Mouse (Mus musculus) midbrain, embryonic 13.5 days (tissue): ENCODE data around the gene Prkd2. TPM values are rescaled to one million over a fixed set of nuclear protein-coding genes. Genes with fewer than 3 reads are reported as not detected.

Source experiments
- ATAC-seq: fragments of 200-750 bp; cut with Nextera tagmentation; 2 replicates; pipeline ENCODE4 v1.8.0; 2017; ENCODE audit warnings: mild to moderate bottlenecking, moderate TSS enrichment, moderate library complexity
- H3K27ac ChIP-seq: fragments of 300-500 bp; sonication (generic); 2 replicates; pipeline ENCODE4 v1.5.1; 2015; ENCODE audit warnings: inconsistent platforms, mild to moderate bottlenecking, moderate library complexity
- H3K27me3 ChIP-seq: fragments of 300-500 bp; sonication (generic); 2 replicates; pipeline ENCODE4 v1.6.1; 2015; ENCODE audit warnings: mild to moderate bottlenecking, inconsistent platforms
- H3K36me3 ChIP-seq: fragments of 300-500 bp; sonication (generic); 2 replicates; pipeline ENCODE4 v1.6.1; 2015; ENCODE audit warnings: mild to moderate bottlenecking, inconsistent platforms
- H3K4me1 ChIP-seq: fragments of 300-500 bp; sonication (generic); replicated peaks from 2 replicates; pipeline ENCODE4 v1.6.1; 2015; ENCODE audit warnings: inconsistent platforms
- H3K4me2 ChIP-seq: fragments of 300-500 bp; sonication (generic); replicated peaks from 2 replicates; pipeline ENCODE4 v1.6.1; 2015; ENCODE audit warnings: moderate library complexity, mild to moderate bottlenecking, inconsistent platforms
- H3K4me3 ChIP-seq: fragments of 300-500 bp; sonication (generic); replicated peaks from 2 replicates; pipeline ENCODE4 v1.5.1; 2015; ENCODE audit warnings: mild to moderate bottlenecking, inconsistent platforms
- H3K9ac ChIP-seq: fragments of 300-500 bp; sonication (generic); replicated peaks from 2 replicates; pipeline ENCODE4 v1.6.1; 2015; ENCODE audit warnings: mild to moderate bottlenecking, inconsistent platforms
- H3K9me3 ChIP-seq: fragments of 300-500 bp; sonication (generic); 2 replicates; pipeline ENCODE4 v1.6.1; 2016; ENCODE audit warnings: mild to moderate bottlenecking, inconsistent platforms
- WGBS: fragments of 180-500 bp; shearing (Covaris S2); methylation state at CpG from one replicate; pipeline ENCODE4 v1.1.7; 2015; 5-methylcytosine and 5-hydroxymethylcytosine counted together
- polyA plus RNA-seq: library from polyadenylated mRNA; unstranded; fragments of >200 nt; fragmentation: Nextera tagmentation; extraction: Ambion mirVana; gene quantifications from 2 replicates; pipeline ENCODE4 v1.2.1, GENCODE M21; 2015

The Prkd2 gene
- polyA plus RNA-seq, 1 experiment from 2014 or later: 6.6 TPM

DNA sequence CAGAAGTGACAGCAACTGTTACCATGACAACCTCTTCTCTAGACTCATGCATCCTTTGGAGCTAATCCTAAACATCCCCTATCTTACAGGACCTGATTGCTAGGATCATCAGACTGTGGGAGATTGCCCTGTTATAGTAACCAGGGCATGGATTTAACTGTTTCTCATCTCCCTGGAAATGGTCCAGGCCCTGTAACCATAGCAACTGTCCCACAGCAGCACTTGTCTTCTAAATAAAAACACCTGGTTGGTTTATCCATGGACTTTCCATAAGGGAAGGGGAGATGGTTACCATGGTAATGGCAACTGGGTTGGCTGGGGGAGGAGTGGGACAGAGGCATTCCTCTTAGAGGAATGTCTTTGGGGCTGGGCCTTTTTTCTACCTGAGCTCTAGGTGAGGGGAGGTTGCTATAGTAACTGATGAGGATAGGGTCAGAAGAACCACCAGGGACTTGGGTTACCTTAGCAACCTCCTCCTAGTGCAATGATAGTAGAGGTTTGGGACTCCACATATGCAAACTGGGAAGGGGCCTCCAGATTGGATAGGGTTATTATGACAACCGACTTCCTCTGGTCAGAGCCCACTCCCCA is 27.3 kb upstream of the Prkd2 start, which contains the start of gene Strn4:
Gene Strn4 (plus strand): TSS at position 539 of the 591 bp plus-strand sequence.
- H3K9me3 ChIP-seq: no peaks in the 10 kb centered on the region
- peak within 1 kb of the TSS; percentile 99 for H3K27ac ChIP-seq
- ATAC-seq: peak; percentile 86
- H3K4me1 ChIP-seq: peaks cover 88% of the 10 kb centered on the region
- peak within 1 kb of the TSS; percentile 99 for H3K9ac ChIP-seq
- H3K36me3 ChIP-seq: no peaks in the 10 kb centered on the region
- peaks cover 29% of the 10 kb centered on the region for H3K27me3 ChIP-seq
- WGBS: 0% methylated on average over 1 of the region's 1 CpGs
- peak within 1 kb of the TSS; percentile 98 for H3K4me2 ChIP-seq
- H3K4me3 ChIP-seq: peak within 1 kb of the TSS; percentile 89

DNA sequence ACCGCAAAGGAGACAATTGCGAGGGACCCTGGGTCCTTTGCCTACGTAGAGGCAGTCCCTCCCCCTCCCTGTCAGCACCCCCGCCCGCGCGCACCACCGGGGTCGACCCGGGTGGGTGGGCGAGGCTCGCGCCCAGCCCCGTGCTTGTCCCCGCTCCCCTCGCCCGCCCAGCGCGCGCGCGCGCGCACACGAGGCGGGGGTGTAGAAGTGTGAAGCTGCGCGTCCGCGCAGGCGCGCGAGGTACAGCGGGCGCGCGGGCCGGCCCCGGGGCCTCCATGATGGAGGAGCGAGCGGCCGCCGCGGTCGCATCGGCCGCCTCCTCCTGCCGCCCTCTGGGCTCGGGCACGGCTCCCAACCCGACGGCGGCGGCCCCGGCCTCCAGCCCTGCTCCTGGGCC is 26.6 kb upstream of the Prkd2 start:
- H3K4me2 ChIP-seq: peak overlapping the region; percentile 98
- H3K4me1 ChIP-seq: peaks cover 88% of the 10 kb centered on the region
- WGBS: under 1% methylated on average over 22 of the region's 55 CpGs
- peaks cover 23% of the 10 kb centered on the region for H3K27me3 ChIP-seq
- peak; percentile 63 for ATAC-seq
- H3K36me3 ChIP-seq: no peaks in the 10 kb centered on the region
- H3K4me3 ChIP-seq: peak overlapping the region; percentile 89
- H3K9ac ChIP-seq: peak overlapping the region; percentile 99
- H3K9me3 ChIP-seq: no peaks in the 10 kb centered on the region
- H3K27ac ChIP-seq: peak overlapping the region; percentile 99

DNA sequence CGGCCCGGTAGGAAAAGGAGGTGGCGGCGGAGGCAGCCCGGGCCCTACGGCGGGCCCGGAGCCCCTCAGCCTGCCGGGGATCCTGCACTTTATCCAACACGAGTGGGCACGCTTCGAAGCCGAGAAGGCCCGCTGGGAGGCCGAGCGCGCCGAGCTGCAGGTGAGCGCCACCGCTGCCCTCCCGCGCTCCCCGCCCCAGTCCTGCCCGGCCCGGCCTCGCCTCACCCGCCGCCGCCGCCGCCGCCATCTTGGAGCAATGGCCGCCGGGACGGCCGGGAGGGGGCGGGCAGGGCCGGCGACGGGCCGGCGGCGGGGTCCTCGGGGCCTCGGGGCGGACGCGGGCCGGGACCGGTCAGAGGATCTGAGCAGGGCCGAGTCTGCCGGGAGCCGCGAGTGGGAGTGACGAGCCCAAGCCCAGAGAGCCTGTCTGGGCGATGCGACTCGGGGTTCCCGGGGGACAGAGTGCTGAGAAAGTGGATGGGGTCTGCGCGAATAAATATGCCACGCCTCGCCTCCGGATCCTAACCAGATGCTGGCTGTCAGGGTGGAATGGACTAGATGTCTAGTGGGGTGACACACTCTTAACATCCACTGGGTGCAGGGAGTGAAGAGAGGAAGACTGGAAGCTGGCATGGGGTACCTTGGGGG is 26.1 kb upstream of the Prkd2 start, which contains the start of gene Fkrp:
Gene Fkrp (minus strand): TSS at position 258 of the 648 bp plus-strand sequence.
- WGBS: under 1% methylated on average over 56 of the region's 64 CpGs
- Histone ChIP-seq H3K36me3 (no peaks in the 10 kb centered on the region), H3K4me1 (peaks cover 88% of the 10 kb centered on the region), H3K9ac (peak within 1 kb of the TSS; percentile 99), H3K27ac (peak within 1 kb of the TSS; percentile 99), H3K4me3 (peak within 1 kb of the TSS; percentile 89), H3K27me3 (peaks cover 18% of the 10 kb centered on the region), H3K4me2 (peak within 1 kb of the TSS; percentile 98), H3K9me3 (no peaks in the 10 kb centered on the region)
- peak; percentile 43 for ATAC-seq

DNA sequence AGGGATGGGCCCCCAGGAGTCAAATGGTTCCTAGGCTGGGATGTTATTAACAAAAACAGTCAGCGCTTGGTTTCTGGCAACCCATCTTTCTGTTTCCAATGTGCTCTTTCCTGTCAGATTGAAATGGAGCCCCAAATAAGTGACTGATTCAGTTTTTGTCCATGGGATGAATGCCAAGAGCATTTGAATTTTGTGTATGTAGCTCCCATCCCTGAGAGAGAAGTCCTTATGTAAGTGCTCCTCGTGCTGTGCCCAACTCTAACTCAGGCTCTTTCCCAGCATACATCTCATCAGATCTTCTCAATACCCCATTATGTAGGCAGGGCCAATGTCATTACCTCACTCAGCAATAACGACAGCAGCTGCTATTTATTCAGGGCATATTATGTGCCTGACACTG is 25.0 kb upstream of the Prkd2 start:
- H3K9me3 ChIP-seq: no peaks in the 10 kb centered on the region
- 0 out of 2 replicates have a peak overlapping the region, but pooled peaks have one; percentile 99 for H3K27ac ChIP-seq
- peak overlapping the region; percentile 99 for H3K9ac ChIP-seq
- H3K36me3 ChIP-seq: peaks cover 7% of the 10 kb centered on the region
- peaks cover 7% of the 10 kb centered on the region for H3K27me3 ChIP-seq
- WGBS: 41% methylated on average over 3 of the region's 3 CpGs
- H3K4me2 ChIP-seq: peak overlapping the region; percentile 98
- ATAC-seq: no peak
- H3K4me1 ChIP-seq: peaks cover 87% of the 10 kb centered on the region
- peak overlapping the region; percentile 89 for H3K4me3 ChIP-seq

GRCm38 (mm10) chr7:16819794-16820193 is 22.9 kb upstream of the Prkd2 start:
- Histone ChIP-seq H3K4me2 (no peak overlapping the region), H3K27me3 (no peaks in the 10 kb centered on the region), H3K36me3 (peaks cover 26% of the 10 kb centered on the region), H3K4me1 (peaks cover 81% of the 10 kb centered on the region), H3K27ac (no peak overlapping the region), H3K4me3 (no peak overlapping the region; the same call in 1 of the 2 replicates), H3K9me3 (no peaks in the 10 kb centered on the region), H3K9ac (0 out of 2 replicates have a peak overlapping the region, but pooled peaks have one; percentile 8)
- no peak for ATAC-seq
- 71% methylated on average over 5 of the region's 5 CpGs for WGBS

- 77% methylated on average over 5 of the region's 5 CpGs for WGBS
- ATAC-seq: no peak
- H3K36me3 ChIP-seq: peaks cover 32% of the 10 kb centered on the region
- H3K4me2 ChIP-seq: no peak overlapping the region
- H3K27me3 ChIP-seq: no peaks in the 10 kb centered on the region
- no peak overlapping the region for H3K4me3 ChIP-seq
- no peak overlapping the region for H3K9ac ChIP-seq
- no peak overlapping the region for H3K27ac ChIP-seq
- no peaks in the 10 kb centered on the region for H3K9me3 ChIP-seq
- H3K4me1 ChIP-seq: peaks cover 76% of the 10 kb centered on the region
These were observed 22.4 kb upstream of the Prkd2 start for GRCm38 (mm10) chr7:16820271-16820763.

- Histone ChIP-seq H3K4me3 (no peak overlapping the region), H3K36me3 (peaks cover 39% of the 10 kb centered on the region), H3K9me3 (no peaks in the 10 kb centered on the region), H3K9ac (no peak overlapping the region), H3K27me3 (no peaks in the 10 kb centered on the region), H3K4me2 (no peak overlapping the region), H3K4me1 (peaks cover 70% of the 10 kb centered on the region), H3K27ac (no peak overlapping the region)
- WGBS: 39% methylated on average over 3 of the region's 3 CpGs
- ATAC-seq: no peak
These were observed 21.6 kb upstream of the Prkd2 start for GRCm38 (mm10) chr7:16821091-16821490.

DNA sequence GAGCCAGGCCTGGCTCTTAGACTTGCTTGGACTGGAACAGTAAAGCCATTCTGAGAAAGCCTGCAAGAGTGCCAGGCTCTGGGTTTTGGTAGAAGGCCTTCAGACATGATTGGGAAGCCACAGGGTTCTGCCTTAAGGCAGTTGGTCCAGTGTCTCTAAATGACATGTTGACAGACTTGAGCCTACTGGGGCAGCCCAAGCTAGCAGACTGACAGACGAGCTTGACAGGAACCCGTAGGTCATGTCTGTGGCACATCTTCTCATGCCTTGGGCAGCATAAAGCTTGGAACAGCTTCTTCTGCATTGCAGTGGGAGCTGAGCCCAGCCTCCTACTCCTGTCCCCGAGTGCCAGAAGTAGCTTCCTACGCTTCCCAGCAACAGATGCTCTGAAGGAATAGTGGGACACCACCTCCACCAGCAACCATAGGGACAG is 21.0 kb upstream of the Prkd2 start:
- peaks cover 45% of the 10 kb centered on the region for H3K36me3 ChIP-seq
- 86% methylated on average over 4 of the region's 4 CpGs for WGBS

GRCm38 (mm10) chr7:16823734-16824133 is 19.0 kb upstream of the Prkd2 start:
- peaks cover 66% of the 10 kb centered on the region for H3K36me3 ChIP-seq
- H3K4me1 ChIP-seq: peaks cover 55% of the 10 kb centered on the region
- H3K9ac ChIP-seq: 0 out of 2 replicates have a peak overlapping the region, but pooled peaks have one; percentile 2
- H3K4me2 ChIP-seq: no peak overlapping the region
- H3K27me3 ChIP-seq: no peaks in the 10 kb centered on the region
- H3K9me3 ChIP-seq: no peaks in the 10 kb centered on the region
- no peak overlapping the region for H3K27ac ChIP-seq
- WGBS: 82% methylated on average over 5 of the region's 5 CpGs
- no peak overlapping the region for H3K4me3 ChIP-seq
- ATAC-seq: no peak

More for the DNA sequence above, 21.0 kb upstream of the Prkd2 start:
- Histone ChIP-seq H3K4me2 (no peak overlapping the region), H3K27me3 (no peaks in the 10 kb centered on the region), H3K4me3 (no peak overlapping the region), H3K9ac (no peak overlapping the region), H3K27ac (no peak overlapping the region), H3K9me3 (no peaks in the 10 kb centered on the region), H3K4me1 (peaks cover 73% of the 10 kb centered on the region)
- no peak for ATAC-seq

- H3K27ac ChIP-seq: no peak overlapping the region
- H3K4me1 ChIP-seq: peaks cover 34% of the 10 kb centered on the region
- no peak overlapping the region for H3K4me2 ChIP-seq
- no peak overlapping the region for H3K4me3 ChIP-seq
- ATAC-seq: no peak
- no peaks in the 10 kb centered on the region for H3K9me3 ChIP-seq
- no peaks in the 10 kb centered on the region for H3K27me3 ChIP-seq
- H3K36me3 ChIP-seq: peaks cover 86% of the 10 kb centered on the region
- 83% methylated on average over 10 of the region's 10 CpGs for WGBS
- H3K9ac ChIP-seq: no peak overlapping the region
These were observed 16.9 kb upstream of the Prkd2 start for GRCm38 (mm10) chr7:16825785-16826184.

- Histone ChIP-seq H3K9ac (no peak overlapping the region), H3K36me3 (peaks cover 94% of the 10 kb centered on the region), H3K4me1 (peaks cover 27% of the 10 kb centered on the region), H3K9me3 (no peaks in the 10 kb centered on the region), H3K4me2 (no peak overlapping the region), H3K27me3 (no peaks in the 10 kb centered on the region), H3K4me3 (no peak overlapping the region), H3K27ac (no peak overlapping the region)
- ATAC-seq: no peak
- 79% methylated on average over 5 of the region's 5 CpGs for WGBS
These were observed 16.1 kb upstream of the Prkd2 start for GRCm38 (mm10) chr7:16826571-16826970.

DNA sequence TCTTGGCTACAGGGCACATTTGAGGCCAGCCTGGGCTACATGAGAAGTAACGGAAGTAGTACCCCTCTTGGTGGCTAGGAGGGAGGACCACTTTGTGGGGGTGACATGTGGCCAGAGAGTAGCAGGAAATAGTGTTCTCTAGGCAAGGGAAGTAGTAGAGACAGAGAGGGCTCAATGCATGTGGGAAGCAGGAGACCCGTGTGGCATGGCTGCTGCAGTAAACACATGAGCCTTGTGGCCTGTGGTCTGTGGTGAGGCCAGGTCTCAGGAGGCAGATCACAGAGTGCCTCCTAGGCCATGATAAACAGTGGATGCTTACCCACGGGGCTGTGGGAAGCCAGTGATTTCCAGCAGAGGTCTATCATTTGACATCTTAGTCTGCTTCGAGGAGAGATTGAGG is 15.4 kb upstream of the Prkd2 start:
- Histone ChIP-seq H3K27me3 (no peaks in the 10 kb centered on the region), H3K9ac (no peak overlapping the region), H3K4me2 (no peak overlapping the region), H3K36me3 (peaks cover 98% of the 10 kb centered on the region), H3K9me3 (no peaks in the 10 kb centered on the region), H3K4me1 (peaks cover 19% of the 10 kb centered on the region), H3K27ac (no peak overlapping the region), H3K4me3 (no peak overlapping the region)
- ATAC-seq: no peak
- 86% methylated on average over 4 of the region's 4 CpGs for WGBS
